7 mouse cellular contexts compared by ENCODE assay signal in genomic region chr11:98922307-98922706, GRCm38 (mm10). TPM values are rescaled to one million over a fixed set of nuclear protein-coding genes. Genes with fewer than 3 reads are reported as not detected.
DNase-seq lines count a peak whose midpoint lies in the region; ATAC-seq and TF ChIP-seq lines count a peak whose summit lies in the region.
"Not testable (repeated sequence)": the region's sequence is repeated elsewhere in the genome, so short reads cannot be mapped to it uniquely, and the experiment has no call there.

No protein-coding gene starts in this region.

- H3K9me3 ChIP-seq in intestine, embryonic 14.5 days (ENCODE audit: control insufficient read depth, low read length); limb, embryonic 10.5 days (replicated peaks); midbrain, embryonic 10.5 days (replicated peaks): not testable (repeated sequence)

- peak; percentile 77 for DNase-seq in ZHBTc4 (ENCODE audit: low read depth, low spot score)
- DNase-seq in heart, adult 11 months: peak; percentile 96
- DNase-seq in intestine, embryonic 14.5 days (ENCODE audit: low spot score): peak; percentile 89
- DNase-seq in limb, embryonic 10.5 days (ENCODE audit: low spot score): peak; percentile 83
- DNase-seq in midbrain, embryonic 10.5 days (ENCODE audit: low spot score): peak; percentile 65
- peak in 1 of 2 experiments; percentile 60 for DNase-seq in spleen, adult 2 months (ENCODE audit: low read depth in 1 of 2, low spot score in 2 of 2)

- 42% methylated on average over 10 of the region's 10 CpGs for WGBS in intestine, embryonic 14.5 days
- WGBS in limb, embryonic 10.5 days: 39% methylated on average over 10 of the region's 10 CpGs
- 61% methylated on average over 10 of the region's 10 CpGs for WGBS in midbrain, embryonic 10.5 days
- WGBS in spleen, adult 2 months: 58% methylated on average over 10 of the region's 10 CpGs

- not testable (repeated sequence) for H3K4me3 ChIP-seq in cortical plate, adult 2 months (ENCODE audit: insufficient read depth, low read length); intestine, embryonic 14.5 days (ENCODE audit: low read depth, low read length); limb, embryonic 10.5 days; midbrain, embryonic 10.5 days; spleen, adult 2 months (ENCODE audit: extremely low read depth, insufficient read depth, insufficient read length)

- H3K27me3 ChIP-seq in intestine, embryonic 14.5 days (replicated peaks; ENCODE audit: control insufficient read depth, insufficient read depth, low read length); limb, embryonic 10.5 days (ENCODE audit: low read depth, poor library complexity, severe bottlenecking); midbrain, embryonic 10.5 days (ENCODE audit: low read depth, poor library complexity, severe bottlenecking); spleen, adult 2 months (ENCODE audit: control insufficient read depth, insufficient read depth, low read length): not testable (repeated sequence)

- TF ChIP-seq POLR2A in cortical plate, adult 2 months (IDR thresholded peaks at IDR 0.05; ENCODE audit: extremely low read depth, insufficient read depth, low read length); spleen, adult 2 months (IDR thresholded peaks at IDR 0.05; ENCODE audit: low read depth, low read length): not testable (repeated sequence)

- H3K9ac ChIP-seq in intestine, embryonic 14.5 days (ENCODE audit: low read length): not testable (repeated sequence)

- peak overlapping the region; percentile 13; the same call in 1 of the 2 replicates for H3K4me2 ChIP-seq in intestine, embryonic 14.5 days (ENCODE audit: low read length)

- not testable (repeated sequence) for ATAC-seq in intestine, embryonic 14.5 days (replicated peaks; ENCODE audit: low FRiP score, low TSS enrichment, low read depth)

- H3K27ac ChIP-seq in cortical plate, adult 2 months (ENCODE audit: insufficient read depth, low read length); midbrain, embryonic 10.5 days (replicated peaks); spleen, adult 2 months (ENCODE audit: insufficient read depth, low read length): not testable (repeated sequence)
- H3K27ac ChIP-seq in intestine, embryonic 14.5 days (ENCODE audit: low read depth): peak overlapping the region; percentile 88
- peak overlapping the region; percentile 77 for H3K27ac ChIP-seq in limb, embryonic 10.5 days

- peaks cover 28% of the 10 kb centered on the region for H3K36me3 ChIP-seq in intestine, embryonic 14.5 days (ENCODE audit: control insufficient read depth, insufficient read depth, low read length)
- H3K36me3 ChIP-seq in limb, embryonic 10.5 days: peaks cover 57% of the 10 kb centered on the region
- H3K36me3 ChIP-seq in midbrain, embryonic 10.5 days: peaks cover 65% of the 10 kb centered on the region
- H3K36me3 ChIP-seq in spleen, adult 2 months (ENCODE audit: control insufficient read depth, insufficient read depth, low read length): not testable (repeated sequence)

- peak; percentile 70 for TF ChIP-seq CTCF in cortical plate, adult 2 months (IDR thresholded peaks at IDR 0.05; ENCODE audit: extremely low read depth, insufficient read depth, low read length)
- TF ChIP-seq CTCF in spleen, adult 2 months (IDR thresholded peaks at IDR 0.05; ENCODE audit: extremely low read depth, insufficient read depth, insufficient read length, insufficient replicate concordance): peak; percentile 78; the same call in 1 of the 2 replicates

- not testable (repeated sequence) for H3K4me1 ChIP-seq in cortical plate, adult 2 months (ENCODE audit: control insufficient read depth, insufficient read depth, low read length)
- peaks cover 47% of the 10 kb centered on the region for H3K4me1 ChIP-seq in intestine, embryonic 14.5 days (replicated peaks; ENCODE audit: control insufficient read depth, insufficient read depth, low read length)
- peaks cover 77% of the 10 kb centered on the region for H3K4me1 ChIP-seq in limb, embryonic 10.5 days
- peaks cover 39% of the 10 kb centered on the region for H3K4me1 ChIP-seq in midbrain, embryonic 10.5 days
- H3K4me1 ChIP-seq in spleen, adult 2 months (ENCODE audit: control insufficient read depth, insufficient read depth, insufficient read length): peaks cover 27% of the 10 kb centered on the region; the same call in 1 of the 2 replicates

RNA-seq across cellular contexts. Expression of gene Rara, which starts 5.3 kb away (rescaled TPM):
- polyA plus RNA-seq in cortical plate, adult 2 months (2012; rRNA removed): 6.3 and 6.8 TPM in 2 replicates
- 42.4 and 43.6 TPM in 2 replicates for polyA plus RNA-seq in intestine, embryonic 14.5 days (2014; fragmentation: Nextera tagmentation; extraction: Ambion mirVana)
- polyA plus RNA-seq in limb, embryonic 10.5 days (2016; fragmentation: Nextera tagmentation; extraction: Ambion mirVana): 38.4 and 43.7 TPM in 2 replicates
- 15.5 and 16.1 TPM in 2 replicates for polyA plus RNA-seq in midbrain, embryonic 10.5 days (2016; fragmentation: Nextera tagmentation; extraction: Ambion mirVana)
- 37.0 and 48.8 TPM in 2 replicates for polyA plus RNA-seq in spleen, adult 2 months (2012; rRNA removed)

RNA-seq across cellular contexts. Expression of gene Cdc6, which starts 14.7 kb away (rescaled TPM):
- polyA plus RNA-seq in cortical plate, adult 2 months (2012; rRNA removed): 0.40 and 0.56 TPM in 2 replicates
- polyA plus RNA-seq in intestine, embryonic 14.5 days (2014; fragmentation: Nextera tagmentation; extraction: Ambion mirVana): 32.5 and 32.9 TPM in 2 replicates
- 69.9 and 79.5 TPM in 2 replicates for polyA plus RNA-seq in limb, embryonic 10.5 days (2016; fragmentation: Nextera tagmentation; extraction: Ambion mirVana)
- polyA plus RNA-seq in midbrain, embryonic 10.5 days (2016; fragmentation: Nextera tagmentation; extraction: Ambion mirVana): 53.3 and 67.8 TPM in 2 replicates
- polyA plus RNA-seq in spleen, adult 2 months (2012; rRNA removed): 1.6 and 2.0 TPM in 2 replicates

RNA-seq across cellular contexts. Expression of gene Wipf2, which starts 58.9 kb away (rescaled TPM):
- polyA plus RNA-seq in cortical plate, adult 2 months (2012; rRNA removed): 35.2 and 36.5 TPM in 2 replicates
- 5.1 and 5.3 TPM in 2 replicates for polyA plus RNA-seq in intestine, embryonic 14.5 days (2014; fragmentation: Nextera tagmentation; extraction: Ambion mirVana)
- polyA plus RNA-seq in limb, embryonic 10.5 days (2016; fragmentation: Nextera tagmentation; extraction: Ambion mirVana): 5.4 and 6.2 TPM in 2 replicates
- polyA plus RNA-seq in midbrain, embryonic 10.5 days (2016; fragmentation: Nextera tagmentation; extraction: Ambion mirVana): 3.7 and 3.9 TPM in 2 replicates
- polyA plus RNA-seq in spleen, adult 2 months (2012; rRNA removed): 8.0 and 10.1 TPM in 2 replicates

Comparison
In these comparisons a context has a peak if more than half of its experiments do, and no peak if none do; other contexts are left out.
1. RNA of gene Cdc6, which starts 14.7 kb away (polyA plus RNA-seq): 69.9 to 79.5 TPM in limb, embryonic 10.5 days, 53.3 to 67.8 TPM in midbrain, embryonic 10.5 days and 32.5 to 32.9 TPM in intestine, embryonic 14.5 days; 1.6 to 2.0 TPM in spleen, adult 2 months and 0.40 to 0.56 TPM in cortical plate, adult 2 months; every median in the first group is over 10 times any median in the second.